Mouse (Mus musculus) stomach, embryonic 15.5 days (tissue): ENCODE data around the gene Olfr222. TPM values are rescaled to one million over a fixed set of nuclear protein-coding genes. Genes with fewer than 3 reads are reported as not detected.
"Not testable (repeated sequence)": the region's sequence is repeated elsewhere in the genome, so short reads cannot be mapped to it uniquely, and the experiment has no call there.

ENCODE experiments used
- ATAC-seq: fragments of 200-750 bp; cut with Nextera tagmentation; 2 replicates; pipeline ENCODE4 v1.8.0; 2017; ENCODE audit warnings: low read depth, moderate number of reproducible peaks, moderate TSS enrichment; ENCODE audit not compliant: insufficient read depth, low FRiP score
- H3K27ac ChIP-seq: fragments of 300-500 bp; sonication (generic); 2 replicates; pipeline ENCODE4 v1.5.1; 2015; ENCODE audit warnings: mild to moderate bottlenecking, inconsistent platforms
- H3K27me3 ChIP-seq: fragments of 300-500 bp; sonication (generic); replicated peaks from 2 replicates; pipeline ENCODE4 v1.6.1; 2015; ENCODE audit warnings: inconsistent platforms
- H3K36me3 ChIP-seq: fragments of 300-500 bp; sonication (generic); 2 replicates; pipeline ENCODE4 v1.6.1; 2015; ENCODE audit warnings: inconsistent platforms
- H3K4me1 ChIP-seq: fragments of 300-500 bp; sonication (generic); 2 replicates; pipeline ENCODE4 v1.6.1; 2015; ENCODE audit warnings: inconsistent platforms
- H3K4me2 ChIP-seq: fragments of 300-500 bp; sonication (generic); 2 replicates; pipeline ENCODE4 v1.6.1; 2015; ENCODE audit warnings: mild to moderate bottlenecking, inconsistent platforms
- H3K4me3 ChIP-seq: fragments of 300-500 bp; sonication (generic); replicated peaks from 2 replicates; pipeline ENCODE4 v1.5.1; 2015; ENCODE audit warnings: inconsistent platforms
- H3K9ac ChIP-seq: fragments of 300-500 bp; sonication (generic); 2 replicates; pipeline ENCODE4 v1.6.1; 2015; ENCODE audit warnings: inconsistent platforms
- H3K9me3 ChIP-seq: fragments of 300-500 bp; sonication (generic); 2 replicates; pipeline ENCODE4 v1.6.1; 2016; ENCODE audit warnings: inconsistent platforms
- WGBS: fragments of 180-500 bp; shearing (Covaris S2); methylation state at CpG from one replicate; pipeline ENCODE4 v1.1.7; 2015; 5-methylcytosine and 5-hydroxymethylcytosine counted together
- polyA plus RNA-seq: library from polyadenylated mRNA; unstranded; fragments of >200 nt; fragmentation: Nextera tagmentation; extraction: Ambion mirVana; gene quantifications from 2 replicates; pipeline ENCODE4 v1.2.1, GENCODE M21; 2015

Olfr222 gene
- not detected in 2 replicates for polyA plus RNA-seq

DNA sequence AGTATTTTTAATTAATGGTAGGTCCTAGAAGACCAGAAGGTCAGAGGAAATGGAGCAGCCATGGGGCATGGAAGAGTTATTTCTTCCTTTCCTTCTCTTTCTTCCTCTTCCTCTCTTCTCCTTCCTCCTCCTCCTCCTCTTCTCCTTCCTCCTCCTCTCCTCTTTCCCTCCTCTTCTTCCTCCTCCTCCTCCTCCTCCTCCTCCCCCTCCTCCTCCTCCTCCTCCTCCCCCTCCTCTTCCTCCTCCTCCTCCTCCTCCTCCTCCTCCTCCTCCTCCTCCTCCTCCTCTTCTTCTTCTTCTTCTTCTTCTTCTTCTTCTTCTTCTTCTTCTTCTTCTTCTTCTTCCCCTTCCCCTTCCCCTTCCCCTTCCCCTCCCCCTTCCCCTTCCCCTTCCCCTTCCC is at the start of gene Olfr222:
Gene Olfr222 (minus strand): TSS at position 101 of the 400 bp plus-strand sequence.
- H3K36me3 ChIP-seq, H3K4me3 ChIP-seq, H3K27ac ChIP-seq, H3K4me2 ChIP-seq, H3K9me3 ChIP-seq, H3K4me1 ChIP-seq, ATAC-seq, H3K27me3 ChIP-seq, H3K9ac ChIP-seq: not testable (repeated sequence)

DNA sequence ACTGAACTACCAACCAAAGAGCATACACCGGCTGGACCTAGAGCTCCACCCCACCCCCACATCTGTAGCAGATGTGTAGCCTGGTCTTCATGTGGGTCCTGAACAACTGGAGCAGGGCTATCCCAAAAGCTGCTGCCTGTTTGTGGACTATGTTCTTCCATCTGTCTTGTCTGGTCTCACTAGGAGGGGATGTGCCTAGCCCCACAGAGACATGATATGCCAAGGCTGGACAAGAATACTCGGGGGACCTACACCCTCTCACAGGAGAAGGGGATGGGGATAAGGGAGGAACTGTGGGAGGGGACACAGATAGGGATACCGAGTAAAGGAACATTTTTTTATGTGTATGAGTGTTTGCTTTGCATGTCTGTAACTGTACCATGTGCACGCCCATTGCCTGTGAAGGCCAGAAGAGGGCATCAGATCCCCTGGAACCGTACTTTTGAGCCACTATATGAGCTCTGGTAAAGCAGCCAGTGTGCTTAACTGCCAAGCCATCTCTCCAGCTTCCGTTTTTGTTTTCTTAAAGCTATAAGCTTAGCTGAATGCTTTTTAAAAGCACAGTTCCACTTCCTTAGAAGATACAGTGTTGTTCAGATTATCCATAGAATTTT is 48.1 kb upstream of the Olfr222 start:
- no peak overlapping the region for H3K4me2 ChIP-seq
- peak; percentile 76; the same call in 1 of the 2 replicates for ATAC-seq
- no peaks in the 10 kb centered on the region for H3K9me3 ChIP-seq
- no peaks in the 10 kb centered on the region for H3K4me1 ChIP-seq
- 26% methylated on average over 6 of the region's 6 CpGs for WGBS
- H3K4me3 ChIP-seq: no peak overlapping the region
- H3K9ac ChIP-seq: no peak overlapping the region
- no peak overlapping the region for H3K27ac ChIP-seq
- no peaks in the 10 kb centered on the region for H3K27me3 ChIP-seq
- no peaks in the 10 kb centered on the region for H3K36me3 ChIP-seq

DNA sequence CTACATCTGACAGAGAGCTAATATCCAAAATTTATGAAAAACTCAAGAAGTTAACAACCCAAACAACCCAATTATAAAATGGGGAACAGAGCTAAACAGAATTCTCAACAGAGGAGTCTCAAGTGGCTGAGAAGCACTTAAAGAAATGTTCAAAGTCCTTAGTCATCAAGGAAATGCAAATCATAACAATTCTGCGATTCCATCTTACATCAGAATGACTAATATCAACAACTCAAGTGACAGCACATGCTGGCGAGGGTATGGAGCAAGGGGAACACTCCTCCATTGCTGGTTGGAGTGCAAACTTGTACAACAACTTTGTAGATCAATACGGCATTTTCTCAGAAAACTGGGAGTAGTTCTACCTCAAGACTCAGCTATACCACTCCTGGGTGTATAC is 46.2 kb upstream of the Olfr222 start:
- 61% methylated on average over 3 of the region's 3 CpGs for WGBS
- no peak overlapping the region for H3K9ac ChIP-seq
- H3K9me3 ChIP-seq: no peaks in the 10 kb centered on the region
- no peaks in the 10 kb centered on the region for H3K36me3 ChIP-seq
- H3K4me3 ChIP-seq: no peak overlapping the region
- H3K4me1 ChIP-seq: no peaks in the 10 kb centered on the region
- no peak for ATAC-seq
- H3K4me2 ChIP-seq: no peak overlapping the region
- no peak overlapping the region for H3K27ac ChIP-seq
- no peaks in the 10 kb centered on the region for H3K27me3 ChIP-seq

DNA sequence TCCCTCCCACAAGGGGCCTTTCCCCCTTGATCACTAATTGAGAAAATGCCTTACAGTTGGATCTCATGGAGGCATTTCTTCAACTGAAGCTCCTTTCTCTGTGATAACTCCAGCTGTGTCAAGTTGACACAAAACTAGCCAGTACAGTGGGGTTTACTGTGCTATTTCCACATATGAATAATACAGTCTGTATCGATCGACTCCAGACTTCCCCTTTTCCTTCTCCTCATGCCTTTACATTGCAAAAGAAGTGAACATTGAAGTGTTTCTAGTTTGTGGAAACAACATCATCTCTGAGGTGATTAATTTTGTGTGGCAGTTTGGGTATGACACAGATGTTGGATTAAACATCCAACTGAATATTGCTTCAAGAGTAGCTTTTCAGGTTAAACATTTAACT is 41.0 kb upstream of the Olfr222 start:
- H3K4me1 ChIP-seq, H3K9ac ChIP-seq, H3K27ac ChIP-seq, ATAC-seq, H3K36me3 ChIP-seq, H3K27me3 ChIP-seq, H3K4me2 ChIP-seq, H3K9me3 ChIP-seq, H3K4me3 ChIP-seq: not testable (repeated sequence)
- 92% methylated on average over 2 of the region's 2 CpGs for WGBS

DNA sequence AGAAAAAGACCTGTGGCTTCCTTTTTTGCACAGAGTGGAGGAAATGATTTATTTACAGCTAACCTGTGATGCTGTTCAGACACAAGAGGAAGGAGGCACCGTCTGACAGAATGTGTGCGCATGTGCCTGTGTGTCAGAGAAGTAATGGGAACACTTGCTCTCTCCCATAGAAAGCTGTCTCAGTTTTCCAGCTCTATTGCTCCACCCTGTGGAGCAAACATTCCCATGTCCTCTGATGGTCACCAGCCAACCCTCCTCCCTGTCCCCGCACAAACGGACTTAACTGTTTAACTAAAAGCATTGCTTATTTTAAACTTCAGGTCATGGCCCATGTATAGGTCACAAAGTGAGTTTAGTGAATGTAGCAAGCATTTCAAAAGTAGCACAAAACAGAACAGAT is 38.1 kb upstream of the Olfr222 start:
- H3K9me3 ChIP-seq: no peaks in the 10 kb centered on the region
- 16% methylated on average over 4 of the region's 4 CpGs for WGBS
- no peak overlapping the region for H3K9ac ChIP-seq
- no peak overlapping the region for H3K4me2 ChIP-seq
- no peaks in the 10 kb centered on the region for H3K36me3 ChIP-seq
- no peaks in the 10 kb centered on the region for H3K4me1 ChIP-seq
- no peaks in the 10 kb centered on the region for H3K27me3 ChIP-seq
- no peak for ATAC-seq
- H3K4me3 ChIP-seq: no peak overlapping the region
- no peak overlapping the region for H3K27ac ChIP-seq

DNA sequence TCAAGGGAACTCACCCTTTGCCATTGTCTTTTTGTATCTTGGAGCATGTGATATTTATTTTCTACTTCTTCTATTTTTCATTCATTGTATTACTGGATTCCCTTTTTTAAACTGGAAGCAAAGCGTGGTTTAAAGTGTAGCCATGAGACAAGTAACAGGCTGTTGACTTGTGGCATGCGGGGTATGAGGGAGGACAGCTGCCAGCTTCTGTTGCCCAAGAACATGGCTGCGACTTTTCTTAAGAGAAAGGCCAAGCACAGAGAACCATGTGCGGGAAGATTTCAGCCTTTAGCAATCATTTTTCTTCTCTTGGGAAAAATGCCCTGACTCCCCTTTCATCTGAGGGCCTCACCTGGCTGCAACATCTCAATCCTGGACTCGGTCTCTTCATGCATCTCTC is 35.6 kb upstream of the Olfr222 start:
- Histone ChIP-seq H3K9ac (no peak overlapping the region), H3K4me1 (no peaks in the 10 kb centered on the region), H3K36me3 (no peaks in the 10 kb centered on the region), H3K4me3 (no peak overlapping the region), H3K27me3 (no peaks in the 10 kb centered on the region), H3K27ac (no peak overlapping the region), H3K4me2 (no peak overlapping the region), H3K9me3 (no peaks in the 10 kb centered on the region)
- ATAC-seq: no peak
- WGBS: 66% methylated on average over 5 of the region's 5 CpGs

DNA sequence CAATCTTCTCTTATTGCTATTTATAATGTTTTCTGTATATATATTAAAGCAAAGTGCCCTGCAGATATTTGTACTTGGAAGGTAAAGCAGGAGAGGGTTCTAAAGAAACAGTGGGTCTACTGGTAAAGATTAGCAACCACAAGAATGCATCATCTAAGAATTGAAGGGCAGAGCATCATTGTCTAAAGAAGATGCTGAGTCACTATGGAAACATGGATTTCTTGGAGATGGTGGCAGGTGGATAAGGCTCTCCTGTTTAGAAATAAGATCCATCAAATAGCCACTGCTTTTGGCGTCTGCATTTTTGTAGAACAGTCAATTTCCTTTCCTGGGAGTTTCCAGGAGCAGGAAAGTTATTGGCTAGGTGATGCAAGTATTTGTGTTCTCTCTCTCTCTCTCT is 26.3 kb upstream of the Olfr222 start:
- no peak overlapping the region for H3K4me2 ChIP-seq
- H3K9ac ChIP-seq: no peak overlapping the region
- no peak overlapping the region for H3K4me3 ChIP-seq
- H3K27me3 ChIP-seq: no peaks in the 10 kb centered on the region
- H3K4me1 ChIP-seq: no peaks in the 10 kb centered on the region
- no peaks in the 10 kb centered on the region for H3K36me3 ChIP-seq
- WGBS: 32% methylated on average over 1 of the region's 1 CpGs
- no peak overlapping the region for H3K27ac ChIP-seq
- no peaks in the 10 kb centered on the region for H3K9me3 ChIP-seq
- no peak for ATAC-seq

DNA sequence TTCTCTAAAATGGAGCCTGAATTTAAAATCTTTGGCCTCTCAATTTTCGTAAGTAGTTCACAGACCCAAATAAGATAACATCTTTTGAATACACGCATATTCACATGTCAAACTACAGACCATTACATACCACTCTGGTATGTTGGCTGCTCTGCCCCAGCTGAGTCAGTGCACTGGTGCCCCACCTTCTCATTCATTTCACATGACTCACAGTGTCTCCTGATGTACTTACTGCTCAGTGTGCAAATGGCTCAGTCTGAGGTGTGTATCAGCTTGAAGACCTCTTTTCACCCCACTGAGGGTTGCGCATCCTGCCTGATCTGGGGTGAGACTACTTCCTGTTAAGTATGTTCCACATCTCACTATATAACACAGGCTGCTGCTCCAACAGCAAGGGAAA is 24.8 kb upstream of the Olfr222 start:
- Histone ChIP-seq H3K9me3 (no peaks in the 10 kb centered on the region), H3K36me3 (no peaks in the 10 kb centered on the region), H3K27ac (no peak overlapping the region), H3K4me1 (no peaks in the 10 kb centered on the region), H3K27me3 (no peaks in the 10 kb centered on the region), H3K9ac (no peak overlapping the region), H3K4me2 (no peak overlapping the region), H3K4me3 (no peak overlapping the region)
- no peak for ATAC-seq
- WGBS: 81% methylated on average over 3 of the region's 3 CpGs

DNA sequence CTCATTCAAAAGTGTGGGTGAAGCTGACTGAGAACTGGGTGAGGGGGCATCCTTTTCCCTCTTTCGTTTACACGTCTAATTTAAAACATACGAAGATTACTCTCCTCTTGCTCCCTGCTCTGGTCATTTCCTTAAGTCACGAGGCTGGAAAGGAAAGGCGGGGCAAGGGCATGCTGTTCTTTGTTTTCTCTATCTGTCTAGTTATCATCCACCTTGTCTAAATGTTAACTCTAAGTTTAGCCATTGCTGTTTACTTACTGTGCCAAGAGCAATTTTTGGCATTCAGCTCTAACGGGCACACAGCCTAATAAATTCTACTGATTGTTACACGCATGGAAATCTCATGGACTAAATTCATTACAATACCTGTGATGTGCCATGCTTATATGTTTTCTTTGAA is 23.2 kb upstream of the Olfr222 start:
- Histone ChIP-seq H3K4me3 (no peak overlapping the region), H3K27me3 (no peaks in the 10 kb centered on the region), H3K4me1 (no peaks in the 10 kb centered on the region), H3K9me3 (no peaks in the 10 kb centered on the region), H3K36me3 (no peaks in the 10 kb centered on the region), H3K4me2 (no peak overlapping the region), H3K27ac (no peak overlapping the region), H3K9ac (no peak overlapping the region)
- WGBS: 47% methylated on average over 7 of the region's 7 CpGs
- ATAC-seq: no peak

DNA sequence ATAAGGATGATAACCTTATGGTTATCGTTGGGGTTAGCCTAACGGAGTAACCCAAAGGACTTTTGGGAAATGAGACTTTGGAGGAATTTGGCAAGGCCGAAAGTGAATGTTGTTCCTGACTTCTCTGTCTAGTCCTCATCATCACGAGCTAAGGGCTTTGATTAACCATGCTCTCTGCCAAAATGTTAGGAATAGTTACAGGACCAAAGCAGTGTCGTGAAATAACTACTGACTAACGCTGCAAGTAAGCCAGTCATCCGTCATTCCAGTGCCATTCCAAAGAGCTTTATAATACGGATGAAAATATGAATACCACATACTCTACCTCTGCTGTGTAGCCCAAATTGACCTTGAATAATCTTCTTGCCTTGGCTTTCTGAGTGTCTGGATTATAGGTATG is 20.9 kb upstream of the Olfr222 start:
- 75% methylated on average over 8 of the region's 8 CpGs for WGBS

DNA sequence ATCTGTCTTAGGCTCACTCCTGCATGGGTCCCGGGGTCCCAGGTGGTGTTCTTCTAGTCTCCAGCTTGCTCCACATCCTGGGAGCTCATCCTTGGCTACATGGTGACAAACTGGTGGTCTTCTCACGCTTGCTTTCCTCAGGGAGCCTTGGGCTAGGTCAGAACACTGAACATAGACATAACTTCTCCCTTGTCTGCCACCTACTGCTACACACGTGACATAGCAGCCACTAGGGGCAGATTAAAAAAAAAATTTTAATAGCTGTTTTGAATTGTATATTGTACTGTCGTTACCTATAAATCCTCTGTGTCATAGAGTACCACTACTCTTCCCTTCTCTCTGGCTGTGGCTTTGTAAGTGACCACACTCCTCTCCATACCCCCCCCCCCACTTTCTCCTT is 20.1 kb upstream of the Olfr222 start:
- no peak overlapping the region for H3K4me3 ChIP-seq
- no peaks in the 10 kb centered on the region for H3K4me1 ChIP-seq
- H3K9ac ChIP-seq: no peak overlapping the region
- H3K4me2 ChIP-seq: no peak overlapping the region
- 48% methylated on average over 4 of the region's 4 CpGs for WGBS
- no peaks in the 10 kb centered on the region for H3K9me3 ChIP-seq
- ATAC-seq: no peak
- no peaks in the 10 kb centered on the region for H3K27me3 ChIP-seq
- H3K27ac ChIP-seq: no peak overlapping the region
- H3K36me3 ChIP-seq: no peaks in the 10 kb centered on the region

More for the DNA sequence above, 20.9 kb upstream of the Olfr222 start:
- Histone ChIP-seq H3K9me3 (no peaks in the 10 kb centered on the region), H3K4me1 (no peaks in the 10 kb centered on the region), H3K4me2 (no peak overlapping the region), H3K27ac (no peak overlapping the region), H3K9ac (no peak overlapping the region), H3K36me3 (no peaks in the 10 kb centered on the region), H3K4me3 (no peak overlapping the region), H3K27me3 (no peaks in the 10 kb centered on the region)
- ATAC-seq: no peak

DNA sequence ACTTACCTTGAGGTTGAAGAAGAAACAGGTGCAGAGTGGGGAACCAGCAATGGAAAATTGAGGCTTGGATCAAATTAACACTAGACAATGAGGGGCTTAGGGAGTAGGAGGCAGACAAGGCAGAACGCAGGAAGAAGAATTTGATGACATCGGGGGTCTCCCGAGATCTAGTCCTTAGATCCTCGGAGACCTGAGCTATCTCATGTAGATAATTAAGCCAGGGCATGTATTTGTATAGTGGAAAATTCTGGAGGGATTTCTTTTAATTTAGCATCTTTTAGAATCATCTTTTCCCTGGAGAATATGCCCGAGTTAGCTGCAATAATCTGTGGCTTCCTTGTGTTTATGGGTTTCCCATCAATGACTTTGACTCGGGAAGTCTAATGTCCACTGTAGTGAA is 17.2 kb upstream of the Olfr222 start, which contains the start of gene Olfr223:
Gene Olfr223 (minus strand): TSS at position 101 of the 400 bp plus-strand sequence.
- no peaks in the 10 kb centered on the region for H3K36me3 ChIP-seq
- 83% methylated on average over 6 of the region's 6 CpGs for WGBS
- H3K9me3 ChIP-seq: no peaks in the 10 kb centered on the region
- H3K27me3 ChIP-seq: no peaks in the 10 kb centered on the region
- H3K9ac ChIP-seq: no peak within 1 kb of the TSS
- no peaks in the 10 kb centered on the region for H3K4me1 ChIP-seq
- H3K4me3 ChIP-seq: no peak within 1 kb of the TSS
- H3K27ac ChIP-seq: no peak within 1 kb of the TSS
- H3K4me2 ChIP-seq: no peak within 1 kb of the TSS
- no peak for ATAC-seq

DNA sequence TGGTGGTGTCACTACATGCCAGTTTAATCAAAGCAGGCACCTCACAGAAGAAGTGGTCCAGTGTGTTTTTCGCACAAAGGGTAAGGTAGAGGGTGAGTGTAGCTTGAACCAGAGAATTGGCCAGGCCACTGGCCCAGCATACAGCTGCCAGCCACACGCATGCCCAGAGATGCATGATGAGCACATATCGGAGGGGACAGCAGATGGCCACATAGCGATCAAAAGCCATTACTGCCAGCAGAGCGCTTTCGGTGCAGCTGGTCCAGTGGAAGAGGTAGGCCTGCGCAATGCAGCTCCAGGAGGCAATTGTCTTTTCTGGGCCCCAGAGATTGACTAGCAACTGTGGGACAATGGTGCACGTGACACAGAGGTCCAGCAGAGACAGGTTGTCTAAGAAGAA is 13.5 kb upstream of the Olfr222 start:
- WGBS: 89% methylated on average over 8 of the region's 8 CpGs
- H3K36me3 ChIP-seq: no peaks in the 10 kb centered on the region

More for the DNA sequence above, 13.5 kb upstream of the Olfr222 start:
- Histone ChIP-seq H3K4me1 (no peaks in the 10 kb centered on the region), H3K4me2 (no peak overlapping the region), H3K27me3 (no peaks in the 10 kb centered on the region), H3K27ac (no peak overlapping the region), H3K4me3 (no peak overlapping the region), H3K9ac (no peak overlapping the region), H3K9me3 (no peaks in the 10 kb centered on the region)
- no peak for ATAC-seq
